Comparison of ENCODE assay signal across 9 mouse cellular contexts in genomic region chr11:85972385-85972784, GRCm38 (mm10).
A peak's percentile ranks its signal among the peaks of the same experiment; 100 is the strongest.
DNase-seq lines count a peak whose midpoint lies in the region; ATAC-seq and TF ChIP-seq lines count a peak whose summit lies in the region.
"Had no signal": no experiment of that assay in that cellular context is flagged by ENCODE, and none has a peak within 500 bp of the region (broad histone marks: within the 10 kb centered on the region; RNA-seq: fewer than 3 reads in every experiment).

No protein-coding gene starts in this region.

- no peak overlapping the region for H3K27ac ChIP-seq in forebrain, postnatal 0 days (ENCODE audit: low read depth, low read length)
- H3K27ac ChIP-seq in kidney, adult 2 months (ENCODE audit: insufficient read depth, low read depth, low read length), result no peak overlapping the region
- no peak overlapping the region for H3K27ac ChIP-seq in limb, embryonic 11.5 days (replicated peaks; ENCODE audit: low read depth, low read length)
- H3K27ac ChIP-seq: limb, embryonic 12.5 days had no signal

- 25% methylated on average over 7 of the region's 7 CpGs for WGBS in forebrain, postnatal 0 days
- WGBS in kidney, adult 2 months, result 30% methylated on average over 7 of the region's 7 CpGs
- 24% methylated on average over 7 of the region's 7 CpGs for WGBS in limb, embryonic 11.5 days

- H3K4me3 ChIP-seq in E14TG2a.4 (replicated peaks; ENCODE audit: low read length), result no peak overlapping the region
- H3K4me3 ChIP-seq in forebrain, postnatal 0 days (ENCODE audit: low read depth, low read length), result no peak overlapping the region
- no peak overlapping the region for H3K4me3 ChIP-seq in kidney, adult 2 months (ENCODE audit: insufficient read depth, low read depth, low read length)
- no peak overlapping the region for H3K4me3 ChIP-seq in limb, embryonic 11.5 days (ENCODE audit: low read depth, low read length)
- H3K4me3 ChIP-seq: limb, embryonic 12.5 days had no signal

- H3K4me1 ChIP-seq in E14TG2a.4 (replicated peaks; ENCODE audit: low read depth, low read length), result peaks cover 8% of the 10 kb centered on the region
- H3K4me1 ChIP-seq in forebrain, postnatal 0 days (ENCODE audit: insufficient read depth), result no peaks in the 10 kb centered on the region
- H3K4me1 ChIP-seq in kidney, adult 2 months (ENCODE audit: control insufficient read depth, insufficient read depth, low read length), result peaks cover 3% of the 10 kb centered on the region; the same call in 1 of the 2 replicates
- peaks cover 5% of the 10 kb centered on the region; the same call in 1 of the 2 replicates for H3K4me1 ChIP-seq in limb, embryonic 11.5 days (ENCODE audit: control insufficient read depth, insufficient read depth, low read length)

- no peaks in the 10 kb centered on the region for H3K36me3 ChIP-seq in E14TG2a.4 (ENCODE audit: insufficient read depth, low read length)
- no peaks in the 10 kb centered on the region for H3K36me3 ChIP-seq in forebrain, postnatal 0 days (ENCODE audit: insufficient read depth)
- no peaks in the 10 kb centered on the region for H3K36me3 ChIP-seq in kidney, adult 2 months (ENCODE audit: control insufficient read depth, insufficient read depth, low read length)
- H3K36me3 ChIP-seq in limb, embryonic 11.5 days (ENCODE audit: control insufficient read depth, insufficient read depth, low read length), result no peaks in the 10 kb centered on the region
- H3K36me3 ChIP-seq: limb, embryonic 12.5 days had no signal

- no peak overlapping the region for H3K9ac ChIP-seq in forebrain, postnatal 0 days
- no peak overlapping the region for H3K9ac ChIP-seq in limb, embryonic 11.5 days (ENCODE audit: low read length)
- H3K9ac ChIP-seq: limb, embryonic 12.5 days had no signal

- no peak overlapping the region for H3K4me2 ChIP-seq in forebrain, postnatal 0 days (ENCODE audit: low read depth)
- H3K4me2 ChIP-seq in limb, embryonic 11.5 days (ENCODE audit: low read depth, severe bottlenecking), result no peak overlapping the region
- H3K4me2 ChIP-seq: limb, embryonic 12.5 days had no signal

- peak; percentile 95 for TF ChIP-seq CTCF in E14TG2a.4 (conservative IDR thresholded peaks at IDR 0.05; ENCODE audit: low read length)
- TF ChIP-seq CTCF in forebrain, postnatal 0 days (IDR thresholded peaks at IDR 0.05; ENCODE audit: low read depth), result peak; percentile 95
- peak; percentile 87 for TF ChIP-seq CTCF in kidney, adult 2 months (conservative IDR thresholded peaks at IDR 0.05; ENCODE audit: insufficient read depth, insufficient read length, low read depth, low read length)

- no peaks in the 10 kb centered on the region for H3K9me3 ChIP-seq in E14TG2a.4 (ENCODE audit: low read length)
- no peaks in the 10 kb centered on the region for H3K9me3 ChIP-seq in forebrain, postnatal 0 days (ENCODE audit: low read length)
- H3K9me3 ChIP-seq in limb, embryonic 11.5 days (ENCODE audit: control insufficient read depth, low read length), result no peaks in the 10 kb centered on the region
- H3K9me3 ChIP-seq: limb, embryonic 12.5 days had no signal

- no peaks in the 10 kb centered on the region for H3K27me3 ChIP-seq in E14TG2a.4 (ENCODE audit: insufficient read depth, low read length)
- no peaks in the 10 kb centered on the region for H3K27me3 ChIP-seq in forebrain, postnatal 0 days (ENCODE audit: insufficient read depth, low read length)
- no peaks in the 10 kb centered on the region for H3K27me3 ChIP-seq in kidney, adult 2 months (replicated peaks; ENCODE audit: control insufficient read depth, insufficient read depth, low read length)
- H3K27me3 ChIP-seq in limb, embryonic 11.5 days (ENCODE audit: control insufficient read depth, insufficient read depth, low read length), result no peaks in the 10 kb centered on the region
- H3K27me3 ChIP-seq: limb, embryonic 12.5 days had no signal

- peak; percentile 86 for DNase-seq in 3T3-L1 (ENCODE audit: low read depth, low spot score)
- peak; percentile 30 for DNase-seq in c-Kit-positive CD71-positive TER-119-negative erythroid progenitor cells, embryonic 14.5 days (ENCODE audit: low read depth)
- DNase-seq in forebrain, postnatal 0 days, result peak; percentile 85
- peak; percentile 74 for DNase-seq in kidney, adult 2 months
- peak; percentile 80 for DNase-seq in limb, embryonic 11.5 days (ENCODE audit: low spot score)
- peak; percentile 58 for DNase-seq in ovary, postnatal 14 days (ENCODE audit: low spot score)
- DNase-seq in urinary bladder, postnatal 25 days (ENCODE audit: low spot score), result peak; percentile 59

- TF ChIP-seq POLR2A in kidney, adult 2 months (IDR thresholded peaks at IDR 0.05; ENCODE audit: low read depth, low read length), result no peak

- ATAC-seq in forebrain, postnatal 0 days, result peak; percentile 51
- no peak for ATAC-seq in limb, embryonic 11.5 days (ENCODE audit: insufficient number of reproducible peaks, low FRiP score, low TSS enrichment, low read depth)

Comparison
In these comparisons a context has a peak if more than half of its experiments do, and no peak if none do; other contexts are left out.
1. DNase-seq: peak in every context shown above with its lines; median percentile 86 in 3T3-L1; 85 in forebrain, postnatal 0 days; 80 in limb, embryonic 11.5 days; 74 in kidney, adult 2 months; 59 in urinary bladder, postnatal 25 days; 58 in ovary, postnatal 14 days; 30 in c-Kit-positive CD71-positive TER-119-negative erythroid progenitor cells, embryonic 14.5 days.